Mouse (Mus musculus) kidney, postnatal 14 days (tissue): ENCODE results near the gene Rpl21.

Experiments
- DNase-seq: peaks from one replicate; pipeline ENCODE4 v3.0.0; 2022; ENCODE audit warnings: mixed read lengths

Gene Rpl21

DNA sequence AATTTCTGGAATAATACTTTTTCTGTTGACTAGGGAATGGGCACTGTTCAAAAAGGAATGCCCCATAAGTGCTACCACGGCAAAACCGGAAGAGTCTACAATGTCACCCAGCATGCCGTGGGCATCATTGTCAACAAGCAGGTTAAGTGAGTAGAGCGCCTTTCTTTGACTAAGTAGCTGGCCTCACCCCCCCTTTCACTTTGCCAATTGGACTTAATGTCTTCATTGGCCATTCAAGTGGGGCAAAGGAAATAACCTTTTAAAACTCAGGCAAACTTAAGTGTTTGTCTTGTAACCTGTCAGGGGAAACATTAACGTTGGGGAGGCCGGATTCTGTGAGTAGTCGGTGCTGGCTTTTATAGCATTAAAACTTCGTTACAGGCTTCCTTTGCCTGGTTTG, 2.3 kb downstream of the Rpl21 start:
- no peak for DNase-seq

DNA sequence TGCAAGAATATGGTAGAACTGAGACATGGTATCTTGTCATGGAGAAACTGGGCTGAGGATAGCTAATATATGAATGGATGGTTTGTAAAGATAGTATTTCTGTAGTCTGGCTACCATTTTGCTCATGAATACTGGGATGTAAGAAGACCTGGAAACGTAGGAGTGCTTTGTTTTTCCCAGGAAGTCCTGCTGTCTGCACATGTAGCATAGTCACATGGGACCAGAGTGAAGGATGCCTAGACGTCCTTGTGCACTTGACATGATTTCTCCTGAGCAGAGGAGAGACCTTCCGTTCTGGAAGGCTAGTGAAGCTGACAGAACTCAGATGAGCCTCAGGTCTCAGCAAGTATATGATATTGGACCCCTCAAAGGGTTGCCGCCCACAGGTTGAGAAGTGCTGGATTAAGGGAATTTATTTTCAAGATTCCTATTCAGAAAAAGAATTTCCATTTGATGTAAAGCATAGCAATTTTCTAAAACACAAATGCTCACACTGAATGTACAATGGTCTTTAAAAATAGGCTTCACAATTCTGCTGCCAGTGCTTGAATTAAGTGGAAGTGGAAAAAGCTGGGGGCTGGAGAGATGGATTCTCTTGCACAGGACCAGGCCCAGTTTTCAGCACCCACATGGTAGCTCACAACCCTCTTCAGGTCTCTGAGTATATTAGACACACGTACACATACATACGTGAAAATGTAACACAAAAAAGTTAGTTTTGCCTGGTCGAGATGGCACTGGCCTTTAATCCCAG, 5.5 kb downstream of the Rpl21 start:
- no peak for DNase-seq

DNA sequence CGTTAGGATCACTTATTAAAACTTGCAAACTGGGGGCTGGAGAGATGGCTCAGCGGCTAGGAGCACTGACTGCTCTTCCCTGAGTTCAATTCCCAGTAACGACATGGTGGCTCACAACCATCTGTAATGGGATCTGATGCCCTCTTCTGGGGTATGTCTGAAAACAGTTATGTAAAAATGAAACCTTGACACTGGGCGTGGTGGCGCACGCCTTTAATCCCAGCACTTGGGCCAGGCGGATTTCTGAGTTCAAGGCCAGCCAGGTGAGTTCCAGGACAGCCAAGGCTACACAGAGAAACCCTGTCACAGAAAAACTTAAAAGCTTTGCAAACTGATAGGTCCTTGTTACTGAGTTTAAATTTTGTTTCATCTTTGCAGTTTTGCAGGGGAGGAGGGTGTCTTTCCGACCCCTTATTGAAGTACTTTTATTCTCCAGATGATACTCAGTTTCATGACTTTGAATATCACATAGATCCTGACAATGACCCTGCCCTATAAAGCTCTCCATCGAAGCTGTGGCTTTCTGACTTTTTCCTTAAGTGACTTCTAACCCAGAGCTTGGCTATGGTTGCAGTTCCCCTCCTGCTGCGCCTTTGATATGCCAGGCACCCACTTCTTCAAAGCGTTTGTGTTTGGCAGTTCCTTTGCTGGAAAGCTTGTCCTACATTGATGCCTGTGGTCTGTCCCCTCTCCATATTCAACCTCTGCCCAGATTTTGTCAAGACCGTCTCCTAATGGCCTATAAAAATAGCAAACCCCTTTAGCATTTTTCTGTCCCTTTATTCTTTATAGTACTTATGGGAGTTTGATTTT, 6.4 kb downstream of the Rpl21 start:
- no peak for DNase-seq

DNA sequence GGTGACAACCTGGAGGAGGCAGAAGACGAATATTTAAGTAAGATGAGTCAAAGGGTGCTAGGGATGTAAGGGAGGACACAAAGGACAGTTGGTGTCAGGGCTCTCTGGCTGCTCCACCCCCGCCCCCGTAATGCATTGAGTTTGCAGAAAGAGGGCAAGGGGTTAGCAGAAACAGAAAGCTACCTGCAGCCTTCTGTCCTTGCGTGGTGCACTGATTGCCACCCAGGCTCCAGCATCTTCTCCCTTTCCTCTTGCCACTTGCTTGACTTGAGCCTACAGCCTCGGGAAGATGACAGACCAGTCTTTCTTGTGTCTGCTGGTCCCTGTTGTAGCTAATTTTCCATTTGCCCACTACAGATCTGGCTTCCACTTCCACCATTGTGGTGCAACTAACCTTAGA, 7.1 kb downstream of the Rpl21 start:
- no peak for DNase-seq

DNA sequence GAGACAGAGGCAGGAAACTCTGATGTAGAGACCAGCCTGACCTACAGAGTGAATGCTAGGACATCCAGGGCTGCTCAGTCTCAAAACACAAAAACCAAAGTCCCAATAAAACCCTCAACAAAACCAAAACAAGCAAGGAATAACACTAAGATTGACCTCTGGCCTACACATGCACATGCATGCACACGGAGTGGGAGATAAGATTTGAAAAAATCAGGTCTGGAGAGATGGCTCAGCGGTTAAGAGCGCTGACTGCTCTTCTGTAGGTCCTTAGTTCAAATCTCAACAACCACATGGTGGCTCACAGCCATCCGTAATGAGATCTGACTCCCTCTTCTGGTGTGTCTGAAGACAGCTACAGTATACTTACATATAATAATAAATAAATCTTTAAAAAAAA, 7.7 kb downstream of the Rpl21 start:
- no peak for DNase-seq

DNA sequence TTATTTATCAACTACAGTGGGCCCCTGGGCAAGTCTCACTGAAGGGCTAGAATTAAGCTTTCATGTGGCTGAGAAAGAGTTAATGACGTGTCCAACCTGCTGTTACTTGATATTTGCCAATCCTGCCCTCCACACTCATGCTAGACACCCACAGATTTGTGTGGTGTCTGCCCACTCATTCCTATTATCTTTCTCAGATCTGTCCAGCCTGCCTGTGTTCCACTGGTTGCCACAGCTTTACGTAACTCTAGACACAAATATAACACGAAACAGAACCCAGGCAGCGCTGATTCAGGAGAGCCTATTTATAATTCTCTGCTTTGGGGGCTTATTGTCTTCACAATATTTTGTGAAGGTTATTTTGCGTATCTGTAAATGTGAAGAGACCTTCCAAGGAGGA, 8.6 kb downstream of the Rpl21 start:
- DNase-seq, result no peak

DNA sequence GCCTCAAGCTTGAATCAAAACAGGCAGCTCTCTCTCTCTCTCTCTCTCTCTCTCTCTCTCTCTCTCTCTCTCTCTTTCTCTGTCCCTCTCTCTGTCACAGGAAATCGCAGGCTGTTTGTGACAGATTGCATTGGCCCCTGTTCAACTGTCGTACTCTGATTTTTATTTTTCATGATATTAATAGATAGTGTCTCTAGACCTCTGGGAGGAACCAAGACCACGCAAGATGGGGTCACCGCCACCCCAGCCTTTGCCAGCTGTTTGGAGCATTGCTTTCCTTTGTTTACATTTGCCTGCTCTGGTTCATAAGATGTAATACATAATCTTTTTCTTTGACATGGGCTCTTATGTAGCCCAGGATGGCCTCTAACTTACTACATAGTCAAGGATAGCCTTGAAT, 9.3 kb downstream of the Rpl21 start:
- peak; percentile 44 for DNase-seq

DNA sequence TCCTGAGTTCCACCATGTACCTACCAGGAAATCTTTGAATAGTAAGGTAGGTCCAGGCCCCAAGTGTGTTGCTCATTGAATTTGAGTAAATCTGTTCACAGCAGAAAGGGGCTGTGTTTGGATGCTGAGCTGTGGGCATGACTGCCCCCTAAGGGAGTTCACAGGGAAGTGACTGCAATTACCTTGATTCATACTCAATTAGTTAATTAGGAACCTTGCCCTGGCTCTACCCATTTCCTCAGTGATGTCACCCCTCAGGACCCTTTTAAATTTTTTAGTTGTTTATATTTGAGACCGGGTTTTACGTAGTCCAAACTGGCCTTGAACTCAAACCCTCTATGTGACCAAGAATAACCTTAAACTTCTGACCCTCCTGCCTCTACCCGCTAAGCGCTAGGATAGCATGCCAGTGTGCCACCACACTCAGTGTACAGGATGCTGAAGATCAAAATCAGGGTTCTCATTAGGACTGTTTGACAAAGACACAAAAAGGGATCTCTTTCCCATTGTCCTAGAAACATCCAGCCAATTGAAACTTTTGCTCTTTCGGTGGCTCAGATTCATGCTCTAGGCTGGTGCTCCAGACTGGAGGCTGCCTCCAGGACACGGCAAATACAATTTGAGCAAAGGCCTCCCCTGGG, 11.7 kb downstream of the Rpl21 start:
- DNase-seq, result no peak

DNA sequence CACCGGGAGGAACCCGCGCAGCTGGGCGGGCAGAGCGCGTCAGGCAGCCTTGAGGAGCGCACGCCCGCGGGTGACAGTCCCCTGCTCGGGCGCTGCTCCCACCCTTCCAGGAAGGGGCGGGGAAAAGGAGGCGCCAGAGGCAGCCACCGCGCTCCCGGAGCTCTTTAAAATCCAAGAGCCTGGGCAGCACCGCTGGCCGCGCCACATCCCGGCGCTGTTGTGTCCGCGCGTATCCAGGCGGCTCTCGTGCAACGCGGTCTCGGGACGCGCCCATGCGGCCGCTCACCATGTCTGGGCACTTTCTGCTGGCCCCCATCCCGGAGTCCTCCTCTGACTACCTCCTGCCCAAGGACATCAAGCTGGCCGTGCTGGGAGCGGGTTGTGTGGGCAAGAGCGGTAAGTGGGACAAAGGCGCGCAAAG, 12.3 kb downstream of the Rpl21 start, which contains the start of gene Rasl11a:
Gene Rasl11a (plus strand): TSS at position 127 of the 421 bp plus-strand sequence.
- peak; percentile 92 for DNase-seq

DNA sequence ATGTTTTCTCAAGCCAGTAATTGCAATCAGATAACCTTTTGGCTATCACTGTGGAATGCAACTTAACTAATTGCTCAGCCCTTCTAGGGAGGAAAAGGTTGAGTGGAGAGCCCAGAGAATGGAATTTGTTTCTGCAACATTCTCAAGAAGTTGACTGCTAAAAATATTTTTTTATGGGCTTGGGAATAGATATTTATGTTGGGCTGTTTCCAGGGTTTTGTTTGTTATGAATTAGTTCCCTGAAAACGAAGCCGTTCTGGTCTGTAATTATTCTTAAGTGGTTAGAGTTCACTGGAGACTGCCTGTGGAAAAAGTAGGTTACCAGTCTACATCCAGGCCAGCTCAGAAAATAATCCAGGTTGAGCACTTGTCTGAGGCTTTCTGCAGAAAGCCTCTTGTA, 13.8 kb downstream of the Rpl21 start:
- DNase-seq, result peak; percentile 45

DNA sequence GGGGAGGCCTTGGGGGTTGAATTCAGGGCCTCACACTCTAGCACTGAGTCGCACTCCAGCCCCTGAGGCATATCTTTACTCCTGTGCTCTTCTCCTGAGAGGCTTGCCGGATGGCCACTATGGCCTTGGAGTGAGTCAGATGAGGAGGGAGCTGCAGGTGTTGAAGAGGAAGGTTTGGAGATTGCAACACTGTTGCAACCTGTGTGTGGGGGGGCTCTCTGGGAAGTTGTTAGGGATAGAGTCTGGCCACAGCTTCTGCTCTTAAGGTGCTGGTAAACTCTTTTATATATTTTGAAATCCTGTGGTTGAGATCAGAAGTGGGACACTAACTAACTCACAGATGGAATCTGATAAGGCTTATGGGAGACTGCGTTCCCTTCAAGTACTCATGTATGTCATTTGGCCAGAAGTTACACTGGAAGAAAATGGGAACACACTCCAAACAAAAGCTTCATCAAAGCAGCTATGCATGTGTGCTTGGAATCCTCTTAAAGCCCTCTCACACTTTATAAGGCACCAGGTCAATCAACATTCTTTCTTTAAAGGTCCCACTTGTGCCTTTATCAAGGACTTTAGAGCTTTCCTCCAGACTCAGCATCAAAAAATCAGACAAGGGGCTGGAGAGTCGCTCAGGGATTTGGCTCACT, 16.4 kb downstream of the Rpl21 start:
- DNase-seq, result no peak

DNA sequence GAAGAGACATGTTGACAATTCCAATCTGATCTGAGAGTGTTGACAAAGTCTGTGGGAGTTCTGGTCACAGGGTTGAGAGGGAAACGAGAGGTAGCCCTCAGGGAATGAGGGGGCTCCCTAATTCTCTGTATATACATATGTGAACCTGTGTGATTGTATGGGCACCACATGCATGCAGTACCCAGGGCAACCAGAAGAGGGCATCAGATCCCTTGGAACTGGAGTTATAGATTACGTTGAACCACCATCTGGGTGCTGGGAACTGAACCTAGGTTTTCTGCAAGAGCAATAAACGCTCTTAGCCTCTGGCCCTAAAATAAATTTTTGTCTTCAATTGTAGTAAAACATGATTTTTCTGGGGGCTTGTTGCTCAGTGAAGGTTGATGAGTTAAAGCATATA, 23.4 kb downstream of the Rpl21 start:
- DNase-seq, result no peak

DNA sequence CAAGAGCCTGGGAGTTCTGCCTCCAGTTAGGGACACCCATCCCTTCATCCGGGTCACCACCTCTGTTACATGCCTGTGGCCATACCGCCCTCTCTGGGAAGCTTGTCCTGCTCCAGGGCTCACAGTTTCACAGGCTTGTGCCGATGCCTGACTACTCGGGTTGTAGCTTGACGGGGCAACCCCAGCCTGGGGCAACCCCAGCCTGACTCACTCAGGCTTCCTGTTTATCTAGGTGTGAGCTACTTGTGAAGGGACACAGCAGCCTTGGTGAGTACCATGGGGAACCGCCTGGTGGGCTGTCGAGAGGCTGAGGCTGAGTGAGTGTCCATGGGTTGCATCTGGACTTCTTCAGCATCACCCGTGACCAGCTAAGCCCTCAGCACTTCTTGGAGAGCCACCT, 24.9 kb downstream of the Rpl21 start:
- no peak for DNase-seq

DNA sequence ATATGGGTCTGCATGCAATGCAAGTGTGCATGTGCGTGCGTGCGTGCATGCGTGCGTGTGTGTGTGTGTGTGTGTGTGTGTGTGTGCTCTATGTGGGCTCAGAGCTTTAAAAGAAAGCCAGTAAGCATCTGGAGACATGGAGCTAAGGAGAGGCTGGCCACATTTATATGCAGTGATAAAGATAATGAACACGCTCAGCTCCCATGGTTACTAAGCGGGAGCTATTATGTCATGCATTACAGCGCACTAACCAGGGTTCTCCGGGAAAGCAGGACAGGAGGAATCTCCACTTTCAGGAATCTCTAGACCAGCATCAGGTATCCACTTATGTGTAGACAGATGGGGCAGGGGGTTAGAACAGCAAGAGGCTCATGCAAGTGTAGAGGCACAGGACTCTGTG, 26.1 kb downstream of the Rpl21 start:
- DNase-seq, result no peak

DNA sequence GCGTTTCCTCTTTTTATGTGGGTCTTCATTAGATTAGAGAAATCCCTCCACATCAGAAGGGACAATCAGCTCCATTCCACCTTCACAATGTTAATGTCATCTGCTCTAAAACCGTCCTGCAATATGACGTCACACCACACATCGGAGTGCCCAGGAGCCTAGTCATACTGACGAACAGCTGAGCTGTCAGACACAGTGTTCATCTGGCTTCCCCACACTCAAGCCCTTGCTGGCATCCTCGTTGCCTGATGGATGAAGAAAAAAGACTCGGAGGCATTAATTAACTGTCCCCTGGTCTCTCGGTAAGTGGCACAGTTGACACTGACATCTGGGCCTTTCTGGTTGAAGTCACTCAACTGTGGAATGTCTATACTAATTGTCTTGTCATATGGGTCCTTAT, 26.6 kb downstream of the Rpl21 start:
- DNase-seq, result no peak

DNA sequence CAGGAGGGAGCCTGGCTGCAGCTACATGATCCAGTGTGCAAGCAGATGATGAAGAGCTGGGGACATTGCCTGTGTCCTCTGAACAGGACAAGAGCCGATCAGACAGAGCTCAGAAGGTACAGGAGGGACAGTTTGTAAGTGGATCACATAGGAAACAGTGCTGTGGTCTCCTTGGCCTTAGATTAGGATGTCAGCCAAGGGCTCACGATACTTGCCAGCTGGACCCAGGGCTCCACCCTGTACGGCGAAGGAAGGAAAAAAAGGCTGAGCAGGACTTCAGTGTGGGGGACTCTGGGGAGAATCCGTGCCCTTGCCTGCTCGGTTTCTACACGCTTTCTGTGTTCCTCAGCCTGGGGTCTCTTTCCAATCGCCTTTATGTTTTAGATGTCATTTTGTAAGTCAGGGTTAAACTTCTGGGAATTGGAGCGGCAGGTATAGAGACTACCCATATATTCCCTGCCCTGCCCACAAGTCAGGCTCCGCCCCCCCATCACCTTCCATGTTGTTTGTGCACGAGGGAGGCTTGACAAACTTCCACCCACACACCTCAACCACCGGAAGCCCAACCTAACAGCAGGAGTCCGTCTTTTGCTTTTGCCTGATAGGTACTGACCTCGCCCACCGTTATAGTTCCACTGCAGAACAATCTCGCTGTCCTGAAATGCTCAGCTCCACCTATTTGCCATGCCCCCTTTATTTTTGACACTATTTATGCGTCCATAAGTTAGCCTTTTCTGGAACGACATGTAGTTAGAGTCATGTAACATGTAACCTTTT, 27.7 kb downstream of the Rpl21 start:
- no peak for DNase-seq

DNA sequence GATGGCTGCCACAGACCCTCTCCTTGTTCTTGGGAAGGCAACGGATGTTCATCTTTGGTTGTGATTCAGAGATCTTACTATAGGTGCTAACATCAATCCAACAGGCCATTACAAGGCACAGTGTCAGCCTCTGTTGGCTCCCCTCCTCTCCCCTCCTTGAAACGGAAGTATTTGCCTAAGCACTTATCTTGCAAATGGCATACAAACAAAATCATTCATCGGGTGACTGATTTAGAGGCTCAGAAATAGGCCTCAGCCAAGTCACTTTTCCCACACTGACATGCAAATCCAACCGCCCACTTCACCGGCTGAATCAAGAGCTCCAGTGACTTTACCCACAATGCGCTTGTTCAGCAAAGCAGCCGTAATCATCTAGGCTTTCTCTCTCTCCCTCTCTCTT, 28.9 kb downstream of the Rpl21 start:
- DNase-seq, result no peak

DNA sequence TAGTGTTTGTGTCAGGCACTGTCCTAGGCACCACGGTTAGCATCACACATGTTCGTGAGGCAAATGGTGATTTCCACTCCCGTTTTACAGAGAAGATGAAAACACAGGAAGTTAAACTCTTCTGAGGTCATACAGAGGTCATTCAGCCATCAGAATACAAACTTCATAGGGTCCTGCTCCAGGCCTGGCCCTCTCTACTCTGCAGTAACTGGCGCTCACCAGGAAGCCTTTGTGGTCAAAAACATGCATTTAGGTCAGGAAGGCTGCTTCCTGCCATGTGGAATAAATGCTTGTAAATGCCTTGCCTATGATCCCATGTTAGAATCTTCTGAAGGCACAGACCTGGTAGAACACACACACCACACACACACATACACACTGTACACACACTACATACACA, 32.8 kb downstream of the Rpl21 start:
- DNase-seq, result no peak

DNA sequence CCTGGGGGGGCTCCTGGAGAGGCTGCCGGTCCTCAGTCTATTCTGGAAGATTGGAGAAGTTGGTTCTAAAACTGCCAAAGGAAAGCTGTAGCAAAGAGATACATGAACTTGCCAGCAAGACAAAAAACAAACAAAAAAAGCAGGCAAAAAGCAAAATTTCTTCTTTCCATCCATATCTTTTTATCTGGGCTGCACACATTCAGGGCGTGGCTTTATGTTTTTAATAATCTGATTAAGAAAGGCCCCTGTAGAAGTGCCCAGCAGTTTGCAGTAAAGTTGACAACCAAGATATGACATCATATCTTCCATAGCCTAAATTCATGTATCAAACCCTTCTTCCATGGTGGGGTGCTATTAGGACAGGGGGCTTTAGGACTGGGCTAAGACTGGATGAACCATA, 33.6 kb downstream of the Rpl21 start:
- no peak for DNase-seq

DNA sequence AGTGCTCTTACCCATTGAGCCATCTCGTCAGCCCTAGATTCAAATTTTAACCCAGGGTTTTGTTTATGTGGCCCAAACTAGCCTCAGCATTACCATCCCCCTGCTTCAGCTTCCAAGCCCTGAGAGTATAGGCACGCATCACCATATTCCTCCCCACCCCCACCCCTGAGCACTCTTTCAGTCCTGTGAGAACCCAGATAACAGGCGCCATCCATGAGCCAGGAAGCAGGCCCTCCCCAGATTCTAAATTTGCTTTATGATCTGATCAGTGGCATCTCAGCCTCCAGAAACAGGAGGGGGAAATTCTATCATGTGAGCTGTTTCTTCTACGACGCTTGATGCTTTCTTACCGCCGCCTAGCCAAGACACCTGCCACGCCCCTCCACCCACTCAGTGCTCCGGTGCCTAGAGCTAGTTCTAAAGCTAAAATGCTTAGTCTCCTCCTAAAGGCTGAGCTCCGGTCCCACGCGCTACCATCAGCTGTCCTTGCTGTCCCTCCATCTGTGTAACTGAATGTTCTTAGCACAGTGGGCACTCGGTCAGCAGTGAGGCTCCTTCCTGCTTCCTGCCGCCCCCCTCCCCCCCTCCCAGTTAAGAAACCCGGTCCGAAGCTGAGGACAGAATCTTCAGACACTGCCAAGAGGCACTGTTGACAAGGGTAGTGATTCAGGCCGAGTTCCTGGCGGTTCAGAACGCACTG, 34.7 kb downstream of the Rpl21 start:
- peak; percentile 53 for DNase-seq

DNA sequence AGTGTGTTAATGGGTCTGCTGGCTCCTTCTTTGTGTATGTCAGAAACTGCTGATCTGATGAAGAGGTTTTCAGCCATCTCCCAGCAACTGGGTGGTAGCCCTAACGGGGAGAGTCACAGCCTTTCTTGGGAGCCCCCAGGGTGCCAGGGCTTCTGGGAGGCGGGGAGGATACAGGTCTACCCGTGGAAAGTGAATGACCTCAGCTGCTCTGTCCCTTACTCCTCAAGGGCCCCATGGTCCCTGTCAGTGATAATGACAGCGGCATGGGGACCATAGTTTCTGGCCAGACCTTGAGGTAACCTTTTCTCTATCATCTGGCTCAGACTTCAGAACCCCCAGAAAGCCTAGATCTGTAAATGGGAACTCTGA, 35.2 kb downstream of the Rpl21 start:
- DNase-seq, result no peak
